Mouse (Mus musculus) embryonic fibroblast, embryonic 13.5 days (primary cell): ENCODE results near the gene Wapl.

Experiments used
- CTCF ChIP-seq: IDR thresholded peaks from 2 replicates; pipeline ENCODE4 v1.5.1; 2011; ENCODE audit warnings: mild to moderate bottlenecking, control low read depth, low read length, moderate library complexity, borderline replicate concordance; ENCODE audit not compliant: insufficient read depth
- POLR2A ChIP-seq: IDR thresholded peaks from 2 replicates; pipeline ENCODE4 v1.6.1; 2011; ENCODE audit warnings: low read depth, mild to moderate bottlenecking, control low read depth, low read length, moderate library complexity

DNA sequence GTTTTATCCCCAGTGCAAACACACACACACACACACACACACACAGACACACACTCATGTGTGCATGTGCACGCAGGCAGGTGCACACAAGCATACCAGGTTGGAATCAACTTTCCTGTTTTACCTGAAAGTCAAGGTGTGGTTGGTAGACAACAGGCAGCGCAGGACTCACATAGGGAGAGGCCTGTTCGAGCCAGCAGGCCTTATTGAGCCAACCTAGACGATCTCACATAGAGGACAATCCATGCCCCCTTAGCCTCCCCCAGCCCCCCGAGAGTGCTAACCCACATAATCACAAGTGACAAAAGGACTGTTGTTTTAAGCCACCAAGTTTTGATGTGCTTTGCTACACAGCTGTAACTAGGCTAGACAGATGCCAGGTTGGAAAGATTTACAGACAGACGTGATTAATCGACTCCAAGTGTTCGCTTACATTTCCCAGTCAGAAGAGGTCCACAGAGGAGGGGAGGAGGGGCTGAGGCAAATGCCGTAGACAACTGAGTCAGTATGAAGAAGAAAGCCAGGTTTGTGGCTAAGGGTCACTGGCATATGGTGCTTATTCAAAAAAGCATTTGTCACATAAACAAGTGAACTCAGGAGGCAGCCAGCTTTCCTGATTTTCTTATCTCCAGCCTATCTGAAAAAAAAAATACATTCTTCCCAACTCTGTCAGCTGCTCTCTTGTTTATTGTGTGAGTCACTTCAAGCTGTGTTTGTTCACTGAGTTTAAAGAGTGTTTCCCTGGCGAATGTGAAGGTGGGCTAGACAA lies 90.2 kb downstream of the Wapl start:
- TF ChIP-seq CTCF (no peak), POLR2A (no peak)
